Mouse (Mus musculus) frontal cortex, adult (tissue): Measurements from ENCODE around the gene Dbndd1.
"Not testable (repeated sequence)": the region's sequence is repeated elsewhere in the genome, so short reads cannot be mapped to it uniquely, and the experiment has no call there.

Source experiments
- ATAC-seq: cut with Nextera tagmentation; 2 replicates; pipeline ENCODE4 v1.9.2; 2017; ENCODE audit warnings: mild to moderate bottlenecking, moderate library complexity, mixed read lengths; ENCODE audit not compliant: low TSS enrichment

Dbndd1 gene

GRCm38 (mm10) chr8:123497699-123498098, 17.6 kb downstream of the Dbndd1 start:
- ATAC-seq: no peak

- peak; percentile 79; the same call in 1 of the 2 replicates for ATAC-seq
Observed at GRCm38 (mm10) chr8:123492898-123493297, 22.4 kb downstream of the Dbndd1 start.

- ATAC-seq: no peak
Observed at GRCm38 (mm10) chr8:123491280-123492075, 23.8 kb downstream of the Dbndd1 start.

GRCm38 (mm10) chr8:123482627-123483026, 32.6 kb downstream of the Dbndd1 start:
- no peak for ATAC-seq

- ATAC-seq: no peak
Observed at GRCm38 (mm10) chr8:123478456-123479218, 36.6 kb downstream of the Dbndd1 start.

GRCm38 (mm10) chr8:123477737-123478258, 37.5 kb downstream of the Dbndd1 start, which contains the start of gene Afg3l1:
Gene Afg3l1, plus strand, starts transcription at chr8:123477903.
- peak; percentile 81 for ATAC-seq

GRCm38 (mm10) chr8:123476911-123477736, 38.1 kb downstream of the Dbndd1 start:
- ATAC-seq: peak; percentile 39

- not testable (repeated sequence) for ATAC-seq
Observed at GRCm38 (mm10) chr8:123474549-123474948, 40.7 kb downstream of the Dbndd1 start.

- not testable (repeated sequence) for ATAC-seq
Observed at GRCm38 (mm10) chr8:123472991-123473390, 42.3 kb downstream of the Dbndd1 start.

GRCm38 (mm10) chr8:123467476-123467875, 47.8 kb downstream of the Dbndd1 start:
- no peak for ATAC-seq

- no peak for ATAC-seq
Observed at GRCm38 (mm10) chr8:123463651-123464050, 51.6 kb downstream of the Dbndd1 start.
